Mouse (Mus musculus) MN1 (cell line): Measurements from ENCODE around the gene Fhad1.

Source experiments
- DNase-seq: peaks from one replicate; pipeline ENCODE4 v3.0.0-alpha.2; 2016; ENCODE audit warnings: low spot score

The Fhad1 gene

DNA sequence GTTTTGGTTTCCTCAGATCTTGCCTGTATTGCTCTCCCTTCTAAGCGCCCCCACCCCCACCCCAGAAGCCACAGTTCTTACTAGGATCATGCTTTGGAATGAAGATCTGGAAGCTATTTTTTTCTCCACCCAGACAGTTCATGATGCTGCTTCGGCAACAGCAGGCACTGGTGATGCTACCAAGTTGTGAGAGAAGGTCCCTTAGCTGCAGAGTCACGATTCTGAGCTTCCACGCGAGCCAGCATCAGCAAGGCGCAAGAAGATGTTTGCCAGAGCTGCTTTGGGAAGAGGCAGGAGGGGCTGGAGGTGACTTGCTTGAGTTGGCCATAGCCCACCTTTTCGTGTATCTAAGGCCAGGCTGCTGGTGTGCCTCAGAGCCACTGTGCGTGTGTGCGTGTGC lies 129.4 kb downstream of the Fhad1 start:
- no peak for DNase-seq

DNA sequence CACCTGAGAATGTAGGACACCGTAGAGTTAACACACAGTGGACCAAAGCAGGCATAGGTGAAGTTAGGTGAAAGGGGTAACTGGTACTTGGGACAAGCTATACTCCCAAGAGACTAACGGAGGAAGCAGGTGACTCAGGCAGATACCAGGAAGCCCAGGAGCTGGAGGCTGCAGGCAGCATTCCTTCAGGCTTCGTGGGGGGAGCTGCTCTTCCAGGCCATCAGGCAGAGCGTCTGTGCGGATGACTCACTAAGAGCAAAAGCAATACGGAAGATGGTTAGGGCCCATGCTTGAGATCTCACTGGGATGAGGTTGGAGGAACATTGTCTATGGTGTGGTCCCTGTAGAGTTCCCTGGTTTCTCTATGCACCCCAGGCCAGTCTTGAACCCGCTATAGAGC lies 132.0 kb downstream of the Fhad1 start:
- DNase-seq, result no peak

DNA sequence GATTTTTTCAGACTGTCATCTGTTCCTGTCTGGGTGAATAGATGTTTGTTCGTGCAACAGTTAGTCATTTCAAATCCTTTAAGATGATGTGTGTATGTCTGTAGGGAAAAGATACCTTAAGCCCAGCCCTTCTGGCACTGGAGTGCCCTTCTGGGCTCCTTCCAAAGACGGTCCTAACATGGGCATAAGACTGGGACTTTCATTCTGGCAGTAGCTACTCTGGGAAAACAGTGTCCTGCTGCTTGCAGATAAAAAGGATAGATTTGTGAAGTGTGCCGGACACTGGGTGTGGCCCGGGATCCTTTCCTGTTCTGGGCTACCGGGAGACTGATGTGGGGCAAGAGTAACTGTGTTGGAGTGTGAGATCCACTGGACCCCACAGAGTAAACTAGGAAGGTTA lies 132.9 kb downstream of the Fhad1 start:
- no peak for DNase-seq

DNA sequence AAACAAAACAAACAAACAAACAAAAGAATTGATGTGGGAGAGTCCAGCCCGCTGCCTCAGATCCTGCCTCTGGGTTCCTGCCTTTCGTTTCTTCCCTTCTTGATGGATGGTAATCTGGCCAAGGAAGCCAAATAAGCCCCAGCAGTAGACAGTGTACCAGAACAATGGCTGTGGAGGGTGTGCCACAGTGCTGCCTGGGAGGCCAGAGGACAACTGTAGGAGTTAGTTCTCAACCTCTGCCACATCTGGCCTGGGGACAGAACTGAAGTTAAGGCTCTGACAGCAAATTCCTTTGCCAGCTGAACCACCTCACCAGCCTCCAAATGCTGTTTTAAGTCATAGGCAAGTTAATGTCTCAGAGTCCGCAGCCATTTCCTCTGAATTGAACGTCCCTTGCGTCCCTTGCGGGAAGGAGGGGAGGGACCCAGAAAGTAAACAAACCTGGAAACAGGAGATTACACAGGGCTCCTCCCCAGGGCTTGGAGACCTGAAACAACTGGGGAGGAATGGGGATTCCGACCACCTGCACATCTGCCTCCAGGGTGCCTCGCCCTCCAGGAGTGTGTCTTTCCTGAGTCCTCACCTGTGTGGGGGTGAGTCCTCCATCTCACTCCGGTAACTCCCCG lies 133.5 kb downstream of the Fhad1 start:
- DNase-seq, result no peak

DNA sequence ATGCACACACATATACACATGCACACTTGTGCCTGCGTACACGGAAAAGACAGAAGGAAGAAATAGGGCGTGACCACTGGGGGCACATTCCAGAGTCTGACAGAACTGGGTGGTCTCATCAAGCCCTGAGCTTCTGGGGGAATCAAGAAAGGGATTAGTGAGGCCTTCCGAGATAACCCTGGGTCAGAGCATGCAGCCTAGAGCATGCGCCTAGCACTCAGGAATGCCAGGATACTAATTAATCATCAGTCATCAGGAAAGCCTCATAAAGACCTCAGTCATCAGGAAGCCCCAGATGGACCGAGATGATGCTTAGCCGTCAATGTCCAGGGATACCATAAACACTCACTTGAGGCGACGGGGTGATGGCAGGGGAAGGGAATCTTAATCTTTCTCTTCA lies 135.0 kb downstream of the Fhad1 start:
- no peak for DNase-seq

DNA sequence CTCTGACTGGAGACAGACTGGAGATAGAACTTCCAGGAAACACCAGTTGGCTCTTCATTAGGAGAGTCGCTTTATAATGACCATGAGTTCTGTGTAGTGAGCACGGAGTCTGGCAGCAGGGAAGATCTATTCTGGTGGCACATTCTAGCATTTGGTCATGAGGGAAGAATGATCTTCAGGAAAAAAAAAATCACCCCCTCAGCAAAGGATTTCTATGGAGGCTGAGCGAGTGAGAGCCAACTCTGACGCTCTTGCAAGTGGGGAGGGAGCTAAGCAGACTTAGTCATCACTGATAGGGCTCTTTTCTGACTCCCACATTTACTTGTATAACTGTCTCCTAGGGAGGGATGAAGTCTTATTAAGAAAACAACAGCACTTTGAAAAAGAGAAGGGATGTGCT lies 135.8 kb downstream of the Fhad1 start:
- DNase-seq, result no peak

DNA sequence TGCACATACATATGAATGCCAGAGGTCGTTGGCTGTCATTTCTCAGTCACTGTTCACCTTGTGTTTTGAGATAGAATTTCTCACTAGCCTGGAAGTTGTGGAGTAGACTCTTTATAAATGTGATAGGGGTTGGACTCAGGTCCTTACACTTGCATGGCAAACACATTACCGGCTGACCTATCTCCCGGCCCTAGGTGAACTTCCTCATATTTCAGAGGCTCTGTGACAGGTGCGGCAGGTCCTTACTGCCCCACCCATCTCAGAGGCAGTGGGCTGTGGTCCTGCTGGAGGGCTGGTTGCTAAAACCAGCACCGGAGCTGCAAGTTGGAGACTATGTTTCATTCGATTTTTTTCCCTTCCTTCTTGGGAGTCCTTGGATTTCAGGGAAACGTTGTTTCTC lies 136.3 kb downstream of the Fhad1 start:
- DNase-seq, result no peak

DNA sequence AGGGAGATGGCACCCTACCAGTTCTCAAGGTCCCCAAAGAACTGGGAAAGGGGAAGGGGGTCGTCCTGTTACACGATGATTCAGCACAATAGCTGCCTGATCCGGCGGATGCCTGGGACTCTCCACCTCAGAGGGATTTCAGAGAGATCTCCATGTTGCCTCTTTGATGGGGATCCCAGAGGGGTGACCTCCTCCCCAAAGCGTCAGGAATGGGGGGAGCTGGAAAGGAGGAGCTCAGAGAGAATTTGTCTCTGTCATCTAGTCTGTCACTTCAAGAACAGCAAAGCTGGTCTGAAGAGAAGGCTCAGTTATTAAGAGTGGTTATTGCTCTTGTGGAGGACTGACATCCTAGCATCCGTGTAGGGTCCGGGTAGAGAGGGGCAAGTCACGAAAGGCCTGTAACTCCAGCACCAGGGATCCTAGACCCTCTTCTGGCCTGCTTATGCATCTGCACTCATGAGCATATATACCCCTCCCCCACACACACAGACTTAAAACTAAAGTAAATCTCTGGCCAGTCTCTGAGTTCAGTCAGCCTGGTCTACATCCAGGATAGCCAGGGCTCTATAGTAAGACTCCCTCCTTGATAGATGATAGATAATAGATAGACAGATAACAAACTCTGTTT lies 139.3 kb downstream of the Fhad1 start:
- peak; percentile 24 for DNase-seq

DNA sequence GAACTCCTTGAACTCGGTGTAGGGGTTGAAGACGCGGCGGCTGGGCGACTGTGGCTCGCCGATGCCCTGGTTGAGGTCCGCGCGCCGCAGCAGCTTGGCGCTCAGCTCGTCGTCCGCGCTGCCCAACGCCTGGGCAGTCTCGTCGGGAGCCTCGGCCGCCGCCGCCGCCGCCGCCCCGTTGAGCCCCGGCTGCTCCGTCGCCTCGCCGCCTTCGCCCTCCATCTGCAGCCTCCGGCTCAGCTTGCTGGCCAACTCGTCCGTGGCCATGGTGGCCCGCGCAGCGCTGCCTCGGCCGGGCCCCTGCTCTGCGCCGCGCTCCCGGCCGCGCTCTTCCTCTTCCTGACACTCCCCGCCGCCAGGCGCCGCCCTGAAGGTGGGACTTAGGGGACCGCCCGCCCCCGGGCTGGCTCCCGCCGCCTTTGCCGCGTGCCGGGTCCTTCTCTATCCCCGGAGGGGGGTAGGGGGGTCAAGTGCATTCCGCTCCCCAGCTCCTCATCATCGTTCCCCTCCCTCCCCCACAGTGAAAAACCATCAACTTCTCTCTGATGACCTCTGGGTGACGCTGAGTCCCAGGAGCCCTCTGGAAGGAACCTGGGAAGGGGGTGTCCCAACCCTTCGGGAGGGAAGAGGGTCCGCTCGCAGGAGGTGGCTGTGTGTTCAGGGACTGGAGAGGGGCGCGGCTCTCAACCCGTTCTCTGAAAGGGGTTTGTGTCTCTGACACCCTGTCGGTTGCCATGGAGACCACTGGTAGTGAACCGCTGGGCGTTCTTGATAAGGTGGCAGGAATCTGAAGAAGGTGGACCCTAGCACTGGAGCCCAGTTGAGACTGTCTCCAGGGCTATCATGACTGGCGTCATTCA lies 140.1 kb downstream of the Fhad1 start, which contains the start of gene Efhd2:
Gene Efhd2 (minus strand): TSS at position 320 of the 860 bp plus-strand sequence.
- DNase-seq, result peak; percentile 74

DNA sequence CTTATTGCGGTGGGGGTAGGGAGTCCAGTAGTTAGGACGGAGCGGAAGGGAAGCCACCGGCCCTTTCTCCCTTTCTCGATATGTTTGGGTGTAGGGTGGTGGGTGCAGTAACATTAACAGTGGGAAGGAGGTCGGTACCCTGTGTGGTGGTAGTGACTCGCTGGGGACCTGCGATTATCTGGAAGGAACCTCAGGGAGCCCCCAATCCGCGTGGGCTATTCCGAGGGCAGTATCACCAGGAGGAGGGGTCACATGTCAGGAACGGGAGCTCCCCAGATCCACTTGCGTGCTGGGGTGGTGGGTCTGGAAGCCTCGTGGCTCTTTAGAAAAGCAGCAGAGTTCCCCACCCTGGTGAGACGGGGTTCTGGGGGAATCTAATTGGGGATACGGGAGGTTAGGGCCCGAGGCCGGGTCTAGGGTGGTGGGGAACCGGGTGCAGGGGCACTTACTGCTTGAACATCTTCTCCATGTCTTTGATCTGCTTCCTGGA lies 140.7 kb downstream of the Fhad1 start:
- no peak for DNase-seq

DNA sequence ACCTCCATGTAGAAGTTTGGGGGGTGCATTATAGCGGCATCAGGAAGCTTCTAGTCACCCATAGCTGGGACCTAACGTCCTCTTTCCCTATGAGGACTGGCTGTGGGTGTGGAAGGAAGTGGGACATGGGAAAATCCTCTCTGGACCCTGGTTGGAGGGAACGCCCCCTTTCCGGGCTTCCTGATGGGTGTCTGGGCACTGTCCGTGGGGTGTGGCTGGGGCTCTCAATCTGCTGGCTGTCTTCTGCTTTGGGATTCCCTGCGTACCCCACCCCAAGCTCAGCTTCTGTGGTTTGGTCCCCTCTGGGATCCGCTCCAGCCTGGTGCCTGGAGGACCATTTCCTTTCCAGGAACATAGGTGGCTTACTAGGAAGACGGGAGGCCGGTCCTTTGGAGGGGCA lies 141.9 kb downstream of the Fhad1 start:
- no peak for DNase-seq

DNA sequence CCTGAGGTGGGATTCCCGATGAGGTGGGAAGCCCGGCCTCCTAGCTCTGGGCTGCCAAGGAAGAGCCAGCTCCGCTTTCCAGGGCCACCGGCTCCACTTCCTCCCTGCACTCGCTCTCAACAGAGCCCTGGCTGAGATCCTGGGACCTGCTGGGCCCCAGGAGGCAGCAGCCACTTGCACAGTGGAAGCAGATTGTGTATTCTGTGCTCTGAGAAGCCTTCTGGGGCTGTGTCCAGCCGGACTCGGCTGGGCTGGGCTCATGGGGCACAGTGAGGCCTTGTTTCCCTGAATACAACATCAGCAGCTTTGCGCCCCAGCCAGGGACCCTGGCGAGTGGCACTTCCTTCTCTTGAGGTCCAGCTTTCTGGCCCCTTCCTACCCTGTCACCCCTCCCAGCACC lies 143.0 kb downstream of the Fhad1 start:
- no peak for DNase-seq

DNA sequence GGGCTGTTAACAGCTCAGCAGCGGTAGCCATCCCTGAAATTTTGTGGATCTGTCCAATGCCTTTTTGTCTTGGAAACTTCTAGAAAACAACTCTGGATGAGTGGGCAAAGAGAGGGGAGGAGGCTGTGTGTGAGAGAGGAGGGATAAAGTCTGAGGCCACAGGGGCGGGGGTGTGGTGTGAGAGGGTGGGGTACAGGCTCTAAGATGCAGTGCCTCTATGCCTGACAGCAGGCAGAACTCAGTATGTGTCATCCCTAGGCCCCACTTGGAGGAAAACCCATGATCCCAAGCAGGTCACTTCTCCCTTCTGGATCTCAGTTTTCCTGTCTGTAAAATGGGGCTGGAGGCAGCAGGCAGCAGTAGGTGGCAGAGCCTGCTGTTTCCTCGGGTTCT lies 143.6 kb downstream of the Fhad1 start:
- DNase-seq, result no peak

DNA sequence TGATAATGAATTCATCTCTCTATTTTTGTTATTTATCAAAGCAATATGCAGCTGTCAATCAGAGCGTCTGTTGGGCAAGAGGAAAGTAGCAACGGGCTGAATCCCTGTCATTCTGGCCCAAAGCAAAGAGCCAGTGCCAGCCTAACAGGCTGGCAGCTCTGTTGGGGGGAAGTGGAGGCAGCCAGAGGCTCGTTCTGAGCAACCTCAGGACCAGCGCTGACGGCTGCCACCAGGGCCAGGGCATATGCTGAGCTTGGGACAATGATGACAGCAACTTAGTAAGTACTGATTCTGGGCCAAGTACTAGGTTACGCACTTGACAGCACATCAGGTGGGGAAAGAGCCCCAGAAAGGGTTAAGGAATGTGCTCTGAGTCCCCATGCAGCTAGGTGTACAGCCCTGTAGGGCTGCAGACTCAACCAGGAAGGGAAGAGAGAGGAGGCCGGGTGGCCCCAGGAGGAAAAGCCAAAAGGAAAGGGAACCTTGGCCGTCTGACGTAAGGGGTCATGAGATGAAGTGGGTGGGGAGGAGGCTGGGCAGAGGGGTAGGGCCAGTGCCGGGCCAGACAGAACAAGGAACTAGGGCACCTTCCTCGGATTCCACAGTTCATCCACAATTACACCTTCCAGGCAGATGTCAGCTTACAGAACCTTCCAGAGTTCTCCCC lies 144.1 kb downstream of the Fhad1 start:
- DNase-seq, result no peak

DNA sequence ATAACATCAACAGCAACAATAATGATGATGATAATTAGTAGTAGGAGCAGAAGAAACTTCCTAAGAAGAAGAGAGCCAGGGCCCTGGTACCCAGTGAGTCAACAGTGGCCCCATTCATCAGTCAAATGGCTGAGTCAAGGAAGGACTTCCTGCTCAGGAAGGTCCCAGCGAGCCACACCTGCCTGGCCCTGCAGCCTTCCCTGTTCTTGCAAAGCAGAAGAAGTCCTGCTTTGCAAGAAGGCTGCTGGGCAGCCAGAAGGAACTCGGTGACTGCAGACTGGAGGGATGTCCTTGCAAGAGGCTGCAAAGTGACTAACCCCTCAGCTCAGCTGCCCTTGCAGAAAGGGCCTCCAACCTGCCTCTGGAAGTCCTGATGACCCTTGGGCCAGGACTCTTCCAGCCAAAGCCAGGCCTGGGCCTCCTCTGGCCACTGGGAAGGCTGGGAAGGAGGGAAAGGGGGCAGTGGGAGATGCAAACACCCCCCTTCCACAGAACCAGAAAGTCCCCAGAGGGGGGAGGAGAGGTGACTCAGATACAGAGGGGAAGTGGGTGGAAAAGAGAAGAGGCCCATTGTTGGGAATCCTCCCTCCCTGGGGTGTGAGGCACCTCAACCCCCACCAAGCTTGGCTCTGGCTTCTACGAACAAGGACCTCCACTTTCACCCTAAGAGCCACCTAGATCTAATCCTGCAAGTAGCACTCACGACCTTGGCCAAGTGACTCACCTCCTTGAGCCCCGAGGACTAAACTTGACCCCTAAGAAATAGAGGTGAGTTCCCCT lies 145.3 kb downstream of the Fhad1 start:
- no peak for DNase-seq

DNA sequence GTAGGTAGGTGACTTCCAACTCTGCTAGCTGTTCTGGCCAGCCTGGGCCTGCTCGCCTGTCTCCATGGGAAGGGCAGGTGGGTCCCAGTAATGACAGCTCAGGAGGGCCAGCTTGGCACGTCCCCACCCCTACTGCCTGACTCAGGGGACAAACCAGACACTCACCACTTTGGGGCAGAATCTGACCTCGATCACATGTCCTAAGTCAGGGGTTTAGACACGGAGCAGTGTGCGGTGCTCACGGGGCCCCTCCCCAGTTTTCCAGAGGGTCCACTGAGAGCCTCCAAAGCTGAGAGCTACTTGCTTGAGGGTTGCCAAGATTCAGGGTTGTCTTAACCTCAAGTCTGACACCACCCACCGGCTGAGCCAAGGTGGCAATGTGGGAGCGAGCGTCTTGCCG lies 146.8 kb downstream of the Fhad1 start:
- DNase-seq, result no peak

DNA sequence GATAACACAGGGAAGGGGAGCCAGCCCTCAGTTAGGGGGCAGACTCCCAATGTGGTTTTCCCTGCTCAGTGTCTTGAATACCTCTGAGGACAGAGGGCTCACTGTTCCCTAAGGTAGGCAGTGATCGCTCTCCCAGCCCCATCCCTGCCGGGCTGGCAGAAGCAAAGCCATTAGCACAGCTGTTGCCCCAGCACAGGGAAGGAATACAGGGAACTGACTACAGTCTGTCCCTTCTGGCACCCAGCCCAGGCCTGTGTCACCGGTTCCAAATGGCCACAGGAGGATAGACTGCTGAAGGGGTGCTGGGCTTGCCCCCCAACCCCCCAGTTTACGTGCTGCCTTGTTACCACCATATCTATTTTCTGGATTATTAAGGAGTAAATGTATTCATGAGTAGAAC lies 147.4 kb downstream of the Fhad1 start:
- peak; percentile 33 for DNase-seq

DNA sequence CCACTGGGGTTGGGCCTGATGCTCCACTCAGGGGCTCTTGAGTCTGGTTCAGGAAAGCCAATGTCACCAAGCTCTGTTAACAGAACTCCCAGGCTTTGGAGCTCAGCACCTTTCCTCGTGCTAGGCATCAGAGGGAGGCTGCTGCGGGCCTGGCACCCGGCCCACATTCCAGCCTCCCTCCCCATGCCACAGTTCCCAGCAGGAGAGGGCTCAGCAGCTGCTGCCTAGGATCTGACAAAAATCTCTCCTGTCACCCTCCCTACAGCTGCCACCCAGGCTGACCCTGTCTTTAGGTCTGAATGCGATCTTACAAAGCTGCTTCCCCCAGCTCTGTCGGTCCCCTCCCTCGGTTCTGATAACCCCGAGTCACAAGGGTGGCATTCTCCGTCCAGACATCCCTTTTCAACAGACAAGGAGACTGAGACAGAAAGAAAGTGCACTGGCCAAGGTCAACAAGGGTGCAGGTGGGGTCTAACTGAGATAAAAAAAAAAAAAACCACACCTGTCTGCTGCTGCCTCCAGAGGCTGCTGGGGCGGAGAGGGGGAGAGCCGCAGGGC lies 147.9 kb downstream of the Fhad1 start:
- DNase-seq, result no peak

DNA sequence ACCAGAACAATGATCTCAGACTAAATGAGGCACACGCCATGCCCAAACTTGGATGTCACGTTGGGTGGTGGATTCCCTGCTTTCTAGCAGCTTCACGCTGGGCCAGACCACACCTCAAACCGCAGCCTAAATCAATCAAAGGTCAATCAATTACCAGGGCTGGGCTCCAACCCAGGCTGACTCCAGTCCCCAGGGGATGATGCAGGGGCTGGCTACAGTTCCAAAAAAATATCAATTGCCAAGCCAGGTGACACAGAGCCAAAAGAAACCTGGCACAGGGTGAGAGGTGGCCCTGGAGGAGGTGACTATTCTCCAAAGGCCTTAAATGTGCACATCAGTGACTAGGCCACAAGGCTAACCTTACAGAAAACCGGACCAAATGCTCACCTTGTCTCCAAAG lies 149.3 kb downstream of the Fhad1 start:
- DNase-seq, result no peak

DNA sequence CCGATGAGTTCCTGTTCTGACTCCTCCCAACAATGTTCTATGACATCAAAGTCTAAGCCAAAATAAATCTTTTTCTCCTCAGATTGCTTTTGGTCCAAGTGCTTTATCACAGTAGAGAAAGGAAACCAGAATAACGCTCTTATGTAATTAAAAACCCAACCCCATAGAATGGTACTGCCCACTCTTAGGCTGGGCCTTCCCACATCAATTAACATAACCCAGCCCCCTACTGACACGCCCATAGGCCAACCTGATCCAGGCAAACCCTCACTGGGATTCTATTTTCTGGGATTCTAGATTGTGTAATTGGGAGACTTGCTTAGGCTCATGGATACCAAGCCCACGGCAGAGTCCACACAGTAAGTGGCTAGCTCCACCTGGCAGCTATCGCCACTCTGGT lies 149.9 kb downstream of the Fhad1 start:
- DNase-seq, result no peak

DNA sequence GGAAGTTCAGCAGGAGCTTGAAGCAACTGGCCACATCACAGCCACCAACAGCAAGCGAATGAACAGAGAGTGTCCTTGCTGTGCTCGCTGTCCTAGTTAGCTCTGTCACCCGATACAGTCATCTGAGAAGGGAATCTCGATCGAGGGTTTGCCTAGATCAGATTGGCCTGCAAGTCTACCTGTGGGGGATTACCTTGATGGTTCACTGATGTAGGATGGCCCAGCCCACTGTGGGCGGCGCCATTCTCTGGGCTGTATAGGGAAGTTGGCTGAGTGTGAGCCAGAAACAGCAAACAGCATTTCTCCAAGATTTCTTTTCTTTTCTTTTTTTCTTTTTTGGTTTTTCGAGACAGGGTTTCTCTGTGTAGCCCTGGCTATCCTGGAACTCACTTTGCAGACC lies 150.4 kb downstream of the Fhad1 start:
- no peak for DNase-seq
